Mouse (Mus musculus) testis, adult 2 months (tissue): Measurements from ENCODE around the gene Xpo5. TPM values are rescaled to one million over a fixed set of nuclear protein-coding genes. Genes with fewer than 3 reads are reported as not detected.

Source experiments
- H3K27ac ChIP-seq: fragments of 200-500 bp; 2 replicates; pipeline ENCODE4 v1.5.1; 2012; ENCODE audit warnings: low read depth, low read length; ENCODE audit not compliant: control insufficient read depth, insufficient read depth
- H3K27me3 ChIP-seq: fragments of 200-500 bp; 2 replicates; pipeline ENCODE4 v1.6.1; 2012; ENCODE audit warnings: mild to moderate bottlenecking, low read length, moderate library complexity; ENCODE audit not compliant: control insufficient read depth, insufficient read depth
- H3K36me3 ChIP-seq: fragments of 200-500 bp; 2 replicates; pipeline ENCODE4 v1.6.1; 2012; ENCODE audit warnings: mild to moderate bottlenecking, low read length; ENCODE audit not compliant: control insufficient read depth, insufficient read depth
- H3K4me1 ChIP-seq: fragments of 200-500 bp; 2 replicates; pipeline ENCODE4 v1.6.1; 2012; ENCODE audit warnings: low read length; ENCODE audit not compliant: control insufficient read depth, insufficient read depth
- H3K4me3 ChIP-seq: fragments of 200-500 bp; 2 replicates; pipeline ENCODE4 v1.5.1; 2012; ENCODE audit warnings: low read depth, mild to moderate bottlenecking, low read length, moderate library complexity, mixed read lengths; ENCODE audit not compliant: control insufficient read depth
- CTCF ChIP-seq: fragments of 200-500 bp; IDR thresholded peaks from 2 replicates; pipeline ENCODE4 v1.5.1; 2012; ENCODE audit warnings: low read depth, mild to moderate bottlenecking, inconsistent platforms, low read length, moderate library complexity; ENCODE audit not compliant: control insufficient read depth, insufficient read depth, insufficient replicate concordance
- POLR2A ChIP-seq: fragments of 200-500 bp; IDR thresholded peaks from 2 replicates; pipeline ENCODE4 v1.6.1; 2012; ENCODE audit warnings: low read depth, mild to moderate bottlenecking, inconsistent platforms, low read length, moderate library complexity; ENCODE audit not compliant: control insufficient read depth
- polyA plus RNA-seq: library from polyadenylated mRNA; depleted of rRNA; stranded (reverse); fragments of >200 nt; gene quantifications from 2 replicates; pipeline ENCODE4 v1.2.3, GENCODE M21; 2012

The Xpo5 gene
- polyA plus RNA-seq, 1 experiment: 25.1 TPM

- TF ChIP-seq POLR2A: no peak
- TF ChIP-seq CTCF: no peak
- no peak overlapping the region for H3K4me3 ChIP-seq
- H3K36me3 ChIP-seq: peaks cover 3% of the 10 kb centered on the region
- no peaks in the 10 kb centered on the region for H3K27me3 ChIP-seq
- H3K4me1 ChIP-seq: no peaks in the 10 kb centered on the region
- H3K27ac ChIP-seq: no peak overlapping the region
Observed at GRCm38 (mm10) chr17:46237079-46237478, 34.5 kb downstream of the Xpo5 start.

- Histone ChIP-seq H3K27me3 (no peaks in the 10 kb centered on the region), H3K36me3 (peaks cover 5% of the 10 kb centered on the region), H3K4me3 (no peak overlapping the region), H3K27ac (no peak overlapping the region), H3K4me1 (no peaks in the 10 kb centered on the region)
- TF ChIP-seq POLR2A (no peak), CTCF (no peak)
Observed at GRCm38 (mm10) chr17:46237480-46237879, 34.9 kb downstream of the Xpo5 start.

- H3K36me3 ChIP-seq: peaks cover 4% of the 10 kb centered on the region
- H3K4me3 ChIP-seq: no peak overlapping the region
- H3K27me3 ChIP-seq: no peaks in the 10 kb centered on the region
- no peaks in the 10 kb centered on the region for H3K4me1 ChIP-seq
- H3K27ac ChIP-seq: no peak overlapping the region
- no peak for TF ChIP-seq CTCF
- TF ChIP-seq POLR2A: no peak
Observed at GRCm38 (mm10) chr17:46239516-46240114, 37.0 kb downstream of the Xpo5 start.

- Histone ChIP-seq H3K27me3 (no peaks in the 10 kb centered on the region), H3K4me3 (no peak overlapping the region), H3K36me3 (peaks cover 4% of the 10 kb centered on the region), H3K27ac (no peak overlapping the region), H3K4me1 (0 out of 2 replicates have a peak, but pooled peaks cover 2% of the 10 kb centered on the region)
- TF ChIP-seq CTCF: no peak
- no peak for TF ChIP-seq POLR2A
Observed at GRCm38 (mm10) chr17:46241471-46241870, 38.9 kb downstream of the Xpo5 start.

GRCm38 (mm10) chr17:46242274-46242673 lies 39.7 kb downstream of the Xpo5 start:
- Histone ChIP-seq H3K27me3 (no peaks in the 10 kb centered on the region), H3K4me1 (0 out of 2 replicates have a peak, but pooled peaks cover 2% of the 10 kb centered on the region), H3K27ac (no peak overlapping the region), H3K36me3 (peaks cover 3% of the 10 kb centered on the region), H3K4me3 (no peak overlapping the region)
- TF ChIP-seq CTCF (no peak), POLR2A (no peak)

GRCm38 (mm10) chr17:46242993-46243392 lies 40.4 kb downstream of the Xpo5 start:
- Histone ChIP-seq H3K4me3 (no peak overlapping the region), H3K27ac (no peak overlapping the region), H3K36me3 (peaks cover 2% of the 10 kb centered on the region; the same call in 1 of the 2 replicates), H3K4me1 (0 out of 2 replicates have a peak, but pooled peaks cover 2% of the 10 kb centered on the region), H3K27me3 (no peaks in the 10 kb centered on the region)
- TF ChIP-seq CTCF: no peak
- no peak for TF ChIP-seq POLR2A

GRCm38 (mm10) chr17:46243624-46244023 lies 41.0 kb downstream of the Xpo5 start:
- Histone ChIP-seq H3K36me3 (peaks cover 2% of the 10 kb centered on the region; the same call in 1 of the 2 replicates), H3K4me3 (no peak overlapping the region), H3K4me1 (peaks cover 3% of the 10 kb centered on the region), H3K27ac (no peak overlapping the region), H3K27me3 (no peaks in the 10 kb centered on the region)
- TF ChIP-seq CTCF (no peak), POLR2A (no peak)

- Histone ChIP-seq H3K36me3 (peaks cover 2% of the 10 kb centered on the region; the same call in 1 of the 2 replicates), H3K4me1 (peaks cover 5% of the 10 kb centered on the region), H3K27ac (no peak overlapping the region), H3K4me3 (no peak overlapping the region), H3K27me3 (no peaks in the 10 kb centered on the region)
- TF ChIP-seq POLR2A (no peak), CTCF (no peak)
Observed at GRCm38 (mm10) chr17:46244579-46244978, 42.0 kb downstream of the Xpo5 start.
